Mouse (Mus musculus): ENCODE data around the gene Tacr1.
"Not testable (repeated sequence)": the region's sequence is repeated elsewhere in the genome, so short reads cannot be mapped to it uniquely, and the experiment has no call there.

Gene Tacr1

DNA sequence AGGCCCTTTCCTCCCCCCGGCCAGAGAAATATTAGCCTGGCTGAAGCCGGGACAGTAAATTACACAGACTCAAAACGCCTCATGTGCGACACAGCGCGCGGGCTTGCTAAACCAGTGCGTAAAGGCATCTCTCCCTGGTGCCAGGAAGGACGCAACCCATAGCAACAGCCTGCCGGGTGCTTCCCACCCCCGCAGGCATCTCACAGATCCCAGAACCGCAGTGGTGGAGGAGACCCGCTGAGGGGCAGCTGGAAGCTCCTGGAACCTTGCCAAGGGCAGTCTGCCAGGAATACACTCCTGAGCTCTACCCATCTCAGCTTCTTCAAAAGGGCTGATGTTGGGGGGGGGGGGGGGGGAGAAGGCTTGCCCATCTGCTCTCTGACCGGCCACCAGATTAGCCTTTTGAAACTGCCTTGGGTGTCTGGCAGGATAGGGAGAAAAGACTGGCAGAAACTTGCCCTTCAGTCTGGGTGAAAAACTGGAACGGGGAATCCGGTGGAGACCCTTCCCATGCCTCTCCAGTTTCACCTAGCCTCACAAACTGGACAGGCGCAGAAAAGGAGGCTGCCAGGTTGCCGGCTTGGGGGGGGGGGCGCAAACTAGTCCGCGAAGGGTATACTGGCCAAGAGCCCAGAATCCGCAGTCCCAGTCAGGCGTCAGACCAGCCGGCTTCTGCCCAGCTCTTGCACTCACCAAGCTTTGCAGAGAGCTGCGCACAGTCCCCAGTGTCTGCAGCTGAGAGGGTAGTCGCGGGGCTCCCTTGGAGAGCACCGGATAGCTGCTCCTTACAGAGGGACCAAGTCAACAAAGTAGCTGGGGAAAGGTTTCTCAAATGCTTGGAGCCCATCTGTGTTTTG, at the start of gene Tacr1:
Gene Tacr1 (plus strand): TSS at position 740 of the 857 bp plus-strand sequence.
- no peak for DNase-seq (ENCODE audit: low read depth, low spot score)

DNA sequence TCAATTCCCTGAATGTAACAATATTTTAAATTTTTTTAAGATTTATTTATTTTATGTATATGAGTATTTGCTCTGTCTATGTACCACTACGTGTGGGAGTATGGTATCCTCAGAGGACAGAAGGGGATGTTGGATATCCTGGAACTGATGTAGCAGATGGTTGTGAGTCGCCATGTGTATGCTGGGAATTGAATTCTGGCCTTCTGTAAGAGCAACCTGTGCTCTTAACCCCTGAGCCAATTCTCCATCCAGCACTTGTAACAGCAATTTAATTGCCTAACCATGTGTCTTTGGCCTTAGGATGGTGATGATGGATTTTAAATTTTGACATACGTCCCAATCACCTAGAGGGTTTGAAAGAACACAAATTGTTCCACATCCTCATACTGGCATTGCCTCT, 26.0 kb upstream of the Tacr1 start:
- no peak for DNase-seq (ENCODE audit: low read depth, low spot score)

DNA sequence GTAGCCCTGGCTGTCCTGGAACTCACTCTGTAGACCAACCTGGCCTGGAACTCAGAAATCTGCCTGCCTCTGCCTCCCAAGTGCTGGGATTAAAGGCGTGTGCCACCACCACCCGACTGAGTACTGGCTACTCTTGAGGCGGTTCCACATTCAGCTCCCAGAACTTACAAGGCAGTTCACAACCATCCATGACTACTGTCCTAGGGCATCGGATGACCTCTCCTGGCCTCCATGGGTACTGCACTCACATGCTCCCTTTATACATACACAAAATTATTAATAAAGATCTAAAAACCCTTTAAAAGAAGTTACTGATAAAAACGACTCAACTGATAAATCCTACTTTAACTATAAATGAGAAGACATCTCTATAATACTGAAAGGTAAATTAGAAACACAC, 18.6 kb upstream of the Tacr1 start:
- DNase-seq (ENCODE audit: low read depth, low spot score) = no peak

DNA sequence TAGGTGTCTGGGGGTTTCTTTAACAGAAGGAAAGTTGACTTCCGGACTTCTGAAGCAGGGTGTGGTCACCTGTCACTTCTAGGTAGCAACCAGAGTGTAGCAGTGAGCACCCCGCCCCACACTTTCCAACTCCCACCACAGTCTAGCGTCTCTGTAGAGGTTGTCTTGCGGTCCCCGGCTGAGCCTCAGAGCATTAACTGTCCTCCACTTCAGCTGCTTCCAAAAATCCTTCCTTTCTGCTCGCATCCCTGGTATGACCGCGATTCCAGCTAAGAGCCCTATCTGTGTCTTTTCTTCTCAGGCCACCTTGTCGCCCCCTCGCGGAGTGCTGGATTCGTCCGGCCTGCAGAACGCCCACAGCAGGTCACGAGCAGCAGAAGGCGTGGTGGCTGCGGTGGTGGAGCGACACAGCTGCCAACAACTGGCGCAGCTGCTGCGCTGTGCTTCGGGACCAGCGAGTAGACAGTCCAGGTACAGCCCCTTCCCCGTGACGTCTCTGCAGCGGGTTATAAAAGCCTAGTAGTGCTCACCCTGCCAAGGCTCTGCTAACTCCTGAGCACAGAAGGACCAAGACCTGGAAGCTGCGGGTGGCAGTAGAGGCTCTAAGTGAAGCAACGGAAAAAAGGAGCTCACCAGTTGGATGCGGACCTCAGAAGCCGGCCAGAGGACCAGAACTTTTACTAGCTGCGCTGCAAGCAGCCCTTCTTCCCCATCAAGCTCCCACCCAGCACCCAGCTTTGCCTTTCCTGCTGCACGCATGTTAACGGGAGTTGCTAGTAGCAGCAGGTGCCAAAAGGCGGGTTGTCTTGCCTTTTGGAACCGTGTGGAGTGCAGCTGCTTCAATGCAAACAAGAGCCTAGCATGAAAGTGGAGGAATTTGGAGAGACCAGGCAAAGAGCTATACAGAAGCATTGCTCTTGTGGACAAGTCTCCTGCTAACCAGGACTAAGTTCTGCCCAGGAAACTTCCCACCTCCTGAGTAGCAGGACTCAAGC, 664 bp downstream of the Tacr1 start:
- no peak for DNase-seq (ENCODE audit: low read depth, low spot score)

DNA sequence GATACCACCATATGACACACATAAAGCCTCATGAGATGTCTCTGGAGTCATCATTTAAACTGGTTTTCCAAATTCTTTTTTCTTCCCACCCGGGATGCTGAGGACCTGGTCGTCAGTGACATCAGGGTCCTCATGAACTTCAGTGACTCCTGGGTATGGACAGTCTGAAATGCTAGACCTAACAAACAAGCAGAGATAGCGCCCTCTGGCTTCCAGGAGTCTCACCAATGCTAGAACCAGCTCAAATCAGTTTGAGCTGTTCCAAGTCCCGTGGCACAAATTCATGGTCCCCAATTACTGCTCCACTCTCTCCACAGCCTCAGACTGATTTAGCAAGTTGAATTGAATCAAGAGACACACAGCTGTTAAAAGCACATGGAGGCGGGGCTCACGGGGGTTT, 16.2 kb downstream of the Tacr1 start:
- DNase-seq (ENCODE audit: low read depth, low spot score) = no peak

DNA sequence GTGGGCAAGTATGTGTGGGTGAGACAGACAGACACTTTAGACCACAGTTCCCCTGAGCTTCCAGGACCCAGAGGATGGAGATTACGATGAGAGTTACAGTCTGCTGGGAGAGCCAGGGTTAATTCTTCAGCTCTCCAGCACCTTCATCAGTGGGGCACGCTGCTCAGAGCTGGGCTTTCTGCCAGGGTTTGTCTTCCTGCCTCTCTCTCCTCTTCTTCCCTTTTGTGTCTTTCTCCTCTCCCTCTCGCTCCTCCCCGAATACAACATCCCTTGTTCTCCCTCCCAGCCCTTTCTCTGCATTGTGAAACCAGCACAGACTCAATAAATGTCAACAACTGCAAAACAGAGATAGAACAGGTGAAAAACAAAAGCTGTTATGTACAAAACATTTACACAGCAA, 18.1 kb downstream of the Tacr1 start:
- DNase-seq (ENCODE audit: low read depth, low spot score) = no peak

DNA sequence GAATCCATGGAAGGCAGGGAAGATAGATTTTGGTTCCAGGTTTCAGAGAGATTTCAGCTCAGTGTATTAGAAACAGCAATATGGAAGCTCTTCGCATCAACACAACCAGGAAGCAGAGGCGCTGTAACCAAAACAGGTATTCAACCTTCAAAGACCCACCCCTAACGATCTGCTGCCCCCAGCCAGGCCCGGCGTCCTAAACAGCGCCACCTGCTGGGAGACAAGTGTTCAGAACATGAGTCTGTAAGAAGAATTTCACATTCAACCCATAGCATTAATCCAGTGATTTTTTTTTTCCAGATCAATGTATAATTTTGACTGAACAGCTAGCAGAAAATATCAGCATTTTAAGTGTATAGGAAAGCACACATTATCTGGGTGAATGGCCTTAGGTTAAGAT, 26.8 kb downstream of the Tacr1 start:
- DNase-seq (ENCODE audit: low read depth, low spot score) = no peak

DNA sequence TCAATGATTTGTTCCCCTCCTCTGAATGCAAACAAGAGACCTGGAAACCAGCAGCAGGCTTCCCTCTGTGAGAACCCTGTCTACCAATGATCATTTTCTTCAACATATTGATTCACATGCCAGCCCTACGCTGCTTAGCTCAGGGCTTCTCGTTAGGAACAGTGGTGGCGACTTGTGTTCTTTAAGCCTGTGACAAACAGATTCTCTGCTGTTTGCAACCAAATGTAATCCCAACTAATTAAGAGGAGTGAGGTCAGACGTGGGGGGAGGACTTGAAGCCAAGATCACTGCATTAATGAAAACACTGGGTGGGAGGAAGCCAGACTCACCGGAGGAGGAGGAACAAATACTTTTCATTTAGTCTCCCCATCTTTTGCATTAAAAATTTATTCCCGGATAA, 27.6 kb downstream of the Tacr1 start:
- no peak for DNase-seq (ENCODE audit: low read depth, low spot score)

DNA sequence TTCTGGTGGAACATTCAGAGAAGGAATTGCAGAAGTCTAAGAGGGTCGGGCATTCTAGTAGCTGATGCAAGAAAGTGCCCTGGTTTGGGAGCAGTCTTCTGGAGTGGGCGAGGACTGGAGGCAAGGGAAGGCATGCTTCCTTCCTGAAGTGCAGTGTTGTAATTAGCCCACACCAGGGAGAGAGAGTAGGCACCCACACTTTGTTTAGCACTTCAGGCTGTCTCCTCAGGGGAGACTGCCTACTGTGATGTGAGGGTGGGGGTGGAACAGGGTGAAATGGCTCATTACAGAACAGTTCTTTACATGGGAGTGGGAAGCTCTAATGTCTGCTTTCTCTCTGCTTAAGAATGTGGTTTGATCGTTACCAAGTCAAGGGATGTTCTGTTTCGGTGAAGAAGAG, 35.0 kb downstream of the Tacr1 start:
- DNase-seq (ENCODE audit: low read depth, low spot score) = no peak

DNA sequence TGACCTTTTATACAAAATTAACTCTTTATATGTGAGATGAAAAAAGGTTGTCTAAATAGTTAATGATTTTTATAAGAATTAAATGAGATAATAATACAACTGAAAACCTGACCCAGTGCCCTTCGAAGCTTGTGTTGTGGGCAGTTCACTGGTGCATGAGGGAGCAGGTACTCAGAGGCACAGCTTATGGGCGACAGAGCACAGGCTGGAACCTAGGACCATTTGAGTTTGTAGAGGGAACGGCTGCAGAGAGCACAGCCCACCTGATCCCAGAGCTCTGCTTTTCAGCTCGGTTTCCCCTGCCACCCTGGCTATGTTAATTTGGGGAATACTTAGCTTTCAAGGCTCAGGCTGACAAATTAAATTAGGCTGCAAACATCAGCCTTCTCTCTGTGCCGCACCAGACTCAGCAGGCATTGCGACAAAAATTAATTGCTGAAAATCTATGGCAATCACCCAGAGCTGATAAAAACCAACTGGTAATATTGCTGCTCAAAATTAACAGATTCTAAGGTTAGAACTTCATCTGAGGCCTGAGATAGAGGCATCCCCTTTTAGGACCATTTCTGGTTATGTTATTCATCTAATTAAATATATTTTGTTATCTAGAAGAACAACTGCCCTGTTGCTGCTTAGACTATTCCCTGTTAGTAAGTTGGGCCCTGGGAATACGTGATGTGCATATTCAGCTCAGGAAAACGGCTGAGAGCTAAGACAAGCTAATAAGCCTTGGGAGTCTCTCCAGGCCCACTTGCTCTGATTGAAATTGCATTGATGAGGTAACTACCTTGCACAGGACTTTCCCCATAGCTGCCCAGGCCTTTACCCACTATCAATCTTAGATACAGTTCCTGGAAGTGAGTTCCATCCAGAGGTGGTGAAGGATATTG, 50.3 kb downstream of the Tacr1 start:
- not testable (repeated sequence) for DNase-seq (ENCODE audit: low read depth, low spot score)

DNA sequence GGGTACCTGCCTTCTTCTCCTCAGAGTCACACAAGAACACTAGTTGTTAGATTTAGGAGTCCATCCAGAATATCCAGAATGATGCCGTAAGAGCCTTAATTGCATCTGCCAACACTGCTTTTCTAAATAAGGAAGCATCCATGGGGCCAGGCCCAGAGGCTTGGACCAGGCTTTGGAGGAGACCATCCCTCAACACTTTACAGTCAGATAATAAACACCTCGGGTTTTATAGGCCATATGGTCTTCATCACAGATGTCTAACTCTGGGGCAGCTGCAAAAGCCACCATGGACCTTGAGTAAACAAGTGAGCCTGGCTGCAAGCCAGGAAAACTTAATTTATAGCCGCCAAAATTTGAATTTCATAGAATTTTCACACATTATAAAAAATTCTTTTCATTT, 53.1 kb downstream of the Tacr1 start:
- no peak for DNase-seq (ENCODE audit: low read depth, low spot score)

DNA sequence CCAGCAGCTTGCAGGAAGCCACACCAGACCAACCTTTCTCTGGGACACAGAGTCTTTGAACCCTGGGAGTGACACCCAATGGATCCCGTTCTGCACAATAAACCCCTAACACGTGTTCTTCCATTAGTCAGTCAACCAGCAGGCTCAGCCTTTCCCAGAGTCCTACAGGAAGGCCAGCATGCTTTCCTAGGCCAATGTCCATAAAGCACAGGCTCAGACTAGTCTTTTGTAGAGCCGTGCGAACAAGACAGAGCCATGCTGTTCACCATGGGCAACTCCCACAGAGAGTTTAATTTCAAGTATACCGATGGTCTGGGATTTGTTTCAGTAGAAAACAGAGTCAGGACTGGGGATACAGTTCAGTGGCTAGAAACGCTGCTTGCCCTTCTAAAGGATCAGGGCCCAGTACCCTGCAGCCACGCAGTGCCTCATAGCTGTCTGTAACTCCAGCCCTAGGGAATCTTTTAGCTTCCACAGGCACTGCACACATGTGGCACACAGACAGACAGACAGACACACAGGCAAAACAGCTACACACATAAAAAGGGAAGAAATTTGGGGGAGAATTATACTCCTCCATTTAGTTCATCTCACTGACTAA, 55.1 kb downstream of the Tacr1 start:
- DNase-seq (ENCODE audit: low read depth, low spot score) = no peak

DNA sequence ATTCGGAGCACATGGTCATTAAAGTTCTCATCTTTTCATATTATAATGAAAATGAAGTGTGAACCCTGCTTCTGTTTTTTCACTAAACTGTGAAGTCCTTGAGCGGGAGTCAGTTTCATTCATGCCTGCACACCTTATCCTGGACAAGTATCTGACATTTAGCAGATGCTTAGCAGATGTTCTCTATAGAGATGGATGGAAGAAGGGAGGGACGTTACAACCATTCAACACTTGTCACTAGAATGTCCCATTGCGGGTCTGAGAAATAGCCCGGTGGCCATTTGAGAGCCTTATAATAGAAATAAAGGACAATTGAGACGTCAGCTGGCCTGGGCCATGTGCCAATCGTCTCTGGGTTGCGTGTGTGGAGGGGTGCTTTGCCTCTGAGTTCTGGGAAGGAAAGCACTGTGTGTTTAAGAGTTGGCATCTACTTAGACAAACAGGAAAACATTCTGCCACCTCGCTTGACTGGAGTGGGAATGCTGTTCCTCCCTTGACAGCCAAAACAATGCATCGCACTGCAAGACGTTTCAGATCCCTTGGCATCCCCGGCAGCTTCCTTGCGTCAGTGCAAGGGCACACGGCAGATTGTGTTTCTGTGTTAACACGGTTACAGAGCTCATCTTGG, 56.7 kb downstream of the Tacr1 start:
- no peak for DNase-seq (ENCODE audit: low read depth, low spot score)

DNA sequence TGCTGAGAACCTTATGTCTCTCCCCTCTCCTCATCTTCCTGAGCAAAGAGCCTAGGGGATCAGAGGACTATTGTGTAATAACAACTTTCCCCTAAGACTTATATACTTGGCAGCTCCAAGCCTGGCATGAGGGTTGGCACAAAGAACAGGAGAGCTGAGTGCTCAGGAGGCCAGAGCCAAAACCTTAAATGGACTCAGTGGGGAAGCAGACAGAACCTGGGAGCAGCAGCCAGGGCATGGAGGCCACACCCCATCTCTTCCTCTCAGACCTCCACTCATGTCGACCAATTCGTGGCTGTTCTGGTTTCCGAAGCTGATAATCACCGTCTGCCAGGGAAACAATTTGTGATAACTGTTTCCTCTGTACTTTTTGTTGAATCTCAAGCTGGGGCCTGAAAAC, 61.0 kb downstream of the Tacr1 start:
- no peak for DNase-seq (ENCODE audit: low read depth, low spot score)

DNA sequence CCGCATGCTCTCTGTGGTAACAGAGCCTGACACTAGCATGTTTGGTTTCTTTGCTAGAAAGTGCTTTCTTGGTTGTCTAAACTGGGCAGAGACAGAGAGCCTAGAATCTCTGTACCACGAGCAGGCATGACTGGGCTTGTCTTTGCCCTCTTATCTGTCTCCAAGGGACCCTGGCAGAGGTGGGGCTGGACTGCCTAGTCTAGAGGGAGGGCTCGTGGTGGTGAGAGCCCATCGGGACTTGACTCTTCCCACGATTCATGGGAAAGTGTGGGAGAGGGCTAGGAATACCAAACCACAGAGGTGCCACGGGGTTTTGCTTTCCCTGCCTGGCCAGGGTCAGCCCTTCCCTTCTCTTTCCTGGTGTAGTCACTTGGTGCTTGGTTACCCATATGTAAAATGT, 72.3 kb downstream of the Tacr1 start:
- no peak for DNase-seq (ENCODE audit: low read depth, low spot score)

DNA sequence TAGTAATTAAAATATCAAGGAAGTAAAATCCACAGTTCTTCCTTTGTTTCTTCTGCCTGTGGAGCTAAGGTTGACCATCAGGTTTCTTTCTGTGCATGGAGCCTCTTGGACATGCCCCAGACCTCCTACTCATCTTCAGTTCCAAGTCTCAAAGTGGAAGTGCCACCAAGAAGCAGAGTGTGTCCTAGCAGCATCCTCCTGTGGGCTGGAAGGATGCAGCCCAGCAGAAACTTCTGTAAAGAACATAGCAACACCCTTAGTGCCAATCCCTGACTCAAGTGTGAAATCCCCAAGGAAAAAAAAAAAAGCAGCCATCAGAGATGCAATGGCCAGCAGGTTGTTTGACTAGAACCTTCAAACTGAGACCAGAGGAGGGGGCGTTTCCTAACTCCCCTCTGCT, 81.7 kb downstream of the Tacr1 start:
- no peak for DNase-seq (ENCODE audit: low read depth, low spot score)

DNA sequence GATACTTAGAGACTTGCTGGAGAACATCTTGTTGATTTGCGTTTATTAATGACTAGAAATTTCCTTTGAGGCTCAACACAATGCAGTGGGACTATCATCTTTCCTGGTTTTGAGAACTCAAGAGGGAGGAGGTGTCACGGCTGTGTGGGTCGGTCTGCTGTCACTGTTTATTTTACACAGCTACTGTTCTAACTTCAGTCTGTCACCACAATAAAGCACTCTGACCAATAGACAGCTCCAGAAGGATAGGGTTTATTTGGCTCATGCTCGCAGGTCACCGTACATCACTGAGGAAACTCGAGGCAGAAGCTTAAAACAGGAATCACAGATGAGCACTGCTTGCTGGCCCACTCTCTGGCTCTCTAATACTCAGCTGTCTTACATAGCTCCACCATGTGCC, 92.3 kb downstream of the Tacr1 start:
- no peak for DNase-seq (ENCODE audit: low read depth, low spot score)

DNA sequence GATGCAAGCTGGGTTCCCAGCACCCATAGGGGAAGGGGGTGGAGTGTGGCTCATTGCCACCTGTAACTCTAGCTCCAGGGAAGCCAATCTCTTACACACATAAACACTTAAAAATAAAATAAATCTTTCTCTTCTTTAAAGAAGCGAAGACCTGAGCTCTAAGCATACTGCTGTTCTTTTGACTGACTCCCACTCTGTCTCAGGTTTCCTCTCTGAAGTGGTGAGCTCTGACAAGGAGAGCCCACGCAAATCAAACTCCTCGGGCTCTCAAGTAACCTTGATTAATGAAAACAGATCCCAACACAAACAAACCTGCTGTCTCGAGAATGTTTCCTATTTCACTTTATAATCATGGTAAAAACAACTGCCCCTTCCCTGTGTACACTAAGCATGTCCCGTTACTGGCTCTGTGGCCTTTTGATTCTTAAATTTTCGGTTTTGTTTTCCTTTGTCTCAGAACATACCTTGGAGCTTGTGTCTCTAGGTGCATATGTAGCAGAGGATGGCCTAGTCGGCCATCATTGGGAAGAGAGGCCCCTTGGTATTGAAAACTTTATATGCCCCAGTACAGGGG, 108.8 kb downstream of the Tacr1 start:
- DNase-seq (ENCODE audit: low read depth, low spot score) = no peak

DNA sequence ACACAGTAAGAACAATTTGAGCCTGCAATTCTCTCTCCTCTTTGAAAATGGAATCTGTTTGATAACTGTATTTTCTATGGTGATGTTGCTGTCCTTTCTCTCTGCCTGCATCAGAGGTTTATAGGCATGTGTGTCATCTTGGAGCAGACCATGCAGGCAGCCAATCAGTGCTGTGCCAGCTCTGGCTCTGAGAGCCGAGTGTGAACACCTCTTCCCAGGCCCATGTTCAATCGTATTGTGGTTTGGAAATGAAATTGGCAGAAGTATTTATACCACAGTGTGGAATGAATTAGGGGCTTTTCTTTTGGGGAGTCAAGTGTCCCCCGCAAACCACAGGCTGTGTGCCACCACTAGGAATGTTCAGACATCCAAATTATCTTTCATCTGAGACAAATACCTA, 117.5 kb downstream of the Tacr1 start:
- no peak for DNase-seq (ENCODE audit: low read depth, low spot score)

DNA sequence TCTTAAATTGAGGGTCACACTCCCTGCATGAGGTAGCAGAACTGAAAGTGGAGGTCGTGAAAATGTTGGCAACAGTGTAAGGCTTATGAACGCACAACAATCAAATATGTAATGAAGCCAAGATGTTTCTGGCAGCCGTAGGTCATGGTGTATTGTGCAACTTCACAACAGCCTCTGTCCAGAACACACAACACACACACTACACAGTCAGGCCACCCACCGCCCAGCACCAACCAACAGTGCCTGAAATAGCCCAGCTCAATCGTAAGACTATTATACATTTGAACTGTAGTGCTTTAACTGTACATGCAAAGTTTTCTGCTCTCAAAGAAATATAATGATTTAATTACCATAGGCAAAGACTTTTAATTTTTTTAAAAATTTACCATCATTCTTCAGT, 120.4 kb downstream of the Tacr1 start:
- DNase-seq (ENCODE audit: low read depth, low spot score) = no peak

Data from c-Kit-negative CD71-positive TER-119-positive erythroid progenitor cells, embryonic 14.5 days (primary cell).